Mouse (Mus musculus) lung, postnatal 0 days (tissue): Measurements from ENCODE around the gene Mturn.

Experiments
- CTCF ChIP-seq: IDR thresholded peaks from 2 replicates; pipeline ENCODE4 v1.5.1; 2016; ENCODE audit warnings: antibody characterized with exemption, mild to moderate bottlenecking
- EP300 ChIP-seq: IDR thresholded peaks from 2 replicates; pipeline ENCODE4 v1.6.1; 2016; ENCODE audit warnings: antibody characterized with exemption, mild to moderate bottlenecking, control low read depth

DNA sequence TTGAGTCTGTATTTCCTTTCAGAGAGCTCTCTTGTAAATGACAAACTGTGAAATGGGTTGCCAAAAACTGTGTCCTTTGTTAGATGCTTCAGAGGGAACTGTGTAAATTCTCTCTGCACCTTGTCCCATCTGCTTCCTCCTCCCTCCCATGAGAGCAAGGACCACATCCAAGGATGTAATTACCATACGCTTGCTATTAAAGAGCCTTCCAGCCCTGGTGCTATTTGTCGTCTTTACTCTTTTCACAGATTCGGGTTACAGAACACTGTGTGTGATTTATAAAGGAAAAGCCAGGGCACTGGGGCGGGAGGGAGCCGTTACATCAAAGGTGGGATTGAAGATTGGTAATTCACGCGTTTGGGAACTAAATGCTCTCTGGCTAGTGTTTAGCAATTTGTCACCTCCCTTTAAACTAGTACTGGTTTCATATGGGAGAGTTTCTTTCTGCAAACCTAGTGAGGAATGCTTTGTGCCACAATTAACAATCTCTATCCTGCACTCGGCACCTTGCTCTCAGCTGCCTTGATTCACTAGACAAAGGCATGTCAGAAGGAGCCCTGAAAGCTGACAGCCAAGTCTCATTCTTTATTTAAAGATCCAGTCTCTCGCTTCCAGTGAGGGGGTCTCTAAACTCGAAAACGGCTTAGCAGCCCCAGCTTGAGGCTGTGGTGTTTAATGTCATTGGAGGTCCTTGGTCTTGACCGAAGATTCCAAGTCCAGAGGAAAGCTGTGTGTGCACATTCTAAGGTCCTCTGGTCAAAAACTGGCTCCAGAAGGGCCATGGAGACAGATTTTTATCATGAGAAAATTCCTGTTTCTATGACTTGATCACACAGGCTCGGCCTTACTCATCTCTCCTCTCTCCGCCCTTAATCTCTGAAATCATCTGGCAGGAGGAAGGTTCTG lies 22.5 kb downstream of the Mturn start:
- TF ChIP-seq CTCF (no peak), EP300 (no peak)
